Mouse (Mus musculus) brain, embryonic 14.5 days (tissue): ENCODE measurements around the gene Kcnq1. TPM values are rescaled to one million over a fixed set of nuclear protein-coding genes. Genes with fewer than 3 reads are reported as not detected.

Experiments
- DNase-seq: peaks from one replicate; pipeline ENCODE4 v3.0.0-alpha.2; 2011; ENCODE audit warnings: low read depth
- CTCF ChIP-seq: fragments of 200-500 bp; IDR thresholded peaks from 2 replicates; pipeline ENCODE4 v1.5.1; 2012; ENCODE audit warnings: inconsistent platforms, mild to moderate bottlenecking, moderate library complexity, borderline replicate concordance; ENCODE audit not compliant: insufficient read depth, insufficient read length; ENCODE audit errors: extremely low read depth
- POLR2A ChIP-seq: fragments of 200-500 bp; IDR thresholded peaks from 2 replicates; pipeline ENCODE4 v1.6.1; 2012; ENCODE audit warnings: mild to moderate bottlenecking, inconsistent platforms, borderline replicate concordance; ENCODE audit not compliant: poor library complexity, insufficient read depth, insufficient read length, severe bottlenecking; ENCODE audit errors: extremely low read depth
- polyA plus RNA-seq: library from polyadenylated mRNA; depleted of rRNA; stranded (reverse); fragments of >200 nt; gene quantifications from 2 replicates; pipeline ENCODE4 v1.2.3, GENCODE M21; 2012

Kcnq1 gene
- polyA plus RNA-seq, 1 experiment: 1.2 TPM

DNA sequence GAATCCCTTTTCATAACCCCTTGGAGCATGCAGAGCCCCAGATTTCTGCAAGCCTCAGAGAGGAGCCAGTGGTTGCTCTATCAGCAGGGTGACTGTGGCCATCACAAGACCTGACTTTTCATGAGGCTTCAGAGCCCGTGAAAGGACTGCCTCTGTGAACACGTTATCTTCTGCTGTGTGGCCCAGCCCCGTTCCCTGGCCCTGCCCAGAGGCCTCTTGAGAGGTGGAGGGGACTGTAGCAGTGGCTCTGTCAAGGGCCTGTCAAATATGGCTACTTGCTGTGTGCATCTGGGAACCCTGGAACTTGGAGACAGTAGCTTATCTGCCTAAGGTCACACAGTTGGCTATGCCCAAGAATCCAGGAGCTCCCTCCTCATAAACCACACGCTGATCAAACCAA, 5.6 kb downstream of the Kcnq1 start:
- no peak for DNase-seq
- TF ChIP-seq CTCF (no peak), POLR2A (no peak)

DNA sequence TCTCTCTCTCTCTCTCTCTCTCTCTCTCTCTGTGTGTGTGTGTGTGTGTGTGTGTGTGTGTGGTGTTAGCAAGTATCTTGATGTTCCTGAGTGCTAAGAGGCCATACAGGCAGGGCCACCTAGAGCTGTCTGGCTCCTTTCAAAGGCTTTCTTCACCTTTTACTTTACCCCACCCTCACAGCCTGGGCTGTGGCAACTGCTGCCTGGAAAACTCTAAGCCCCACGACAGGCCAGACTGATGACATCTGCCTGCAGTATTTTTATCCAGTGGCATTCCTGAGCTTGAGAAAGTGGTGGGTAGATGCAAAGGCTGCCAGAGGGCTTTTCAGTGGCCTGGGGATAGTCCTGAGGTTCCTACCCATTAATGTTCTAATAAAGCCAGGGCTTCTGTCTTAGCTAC, 6.2 kb downstream of the Kcnq1 start:
- DNase-seq: no peak
- TF ChIP-seq POLR2A (no peak), CTCF (no peak)

DNA sequence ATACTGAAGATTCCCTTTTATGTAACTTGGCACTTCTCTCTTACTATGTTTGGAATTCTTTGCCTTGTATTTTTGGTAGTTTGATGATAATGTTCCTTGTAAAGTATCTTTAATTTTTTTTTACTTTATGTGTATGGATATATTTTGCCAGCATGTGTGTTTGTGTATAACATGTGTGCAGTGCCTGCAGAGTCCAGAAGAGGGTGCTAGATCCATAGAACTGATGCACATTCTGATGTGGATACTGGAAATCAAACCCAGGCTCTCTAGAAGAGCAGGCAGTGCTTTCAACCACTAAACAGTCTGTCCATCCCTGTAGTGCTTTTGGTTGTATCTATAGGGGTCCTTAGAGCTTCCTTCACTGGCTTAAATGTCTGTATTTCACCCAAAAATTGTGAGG, 8.6 kb downstream of the Kcnq1 start:
- DNase-seq: no peak
- no peak for TF ChIP-seq POLR2A
- TF ChIP-seq CTCF: no peak

DNA sequence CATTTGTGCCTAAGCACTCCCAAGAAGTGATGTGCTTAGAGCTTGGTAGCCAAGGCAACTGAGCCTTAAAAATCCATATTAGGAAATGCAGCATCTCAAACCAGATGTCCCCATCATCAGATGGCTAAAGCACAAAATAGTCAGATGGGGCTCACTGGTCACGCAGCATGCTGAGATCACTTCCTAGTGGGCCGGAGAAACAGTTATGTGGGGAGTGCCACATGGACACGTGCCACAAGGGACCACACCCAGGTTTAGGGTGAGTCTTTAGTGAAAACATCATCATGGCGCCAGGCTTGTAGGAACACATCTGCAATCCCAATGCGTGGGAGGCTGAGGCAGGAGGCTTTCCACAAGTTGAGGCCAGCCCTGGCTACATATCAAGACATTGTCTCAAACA, 10.4 kb downstream of the Kcnq1 start:
- no peak for TF ChIP-seq CTCF
- no peak for TF ChIP-seq POLR2A
- DNase-seq: no peak

DNA sequence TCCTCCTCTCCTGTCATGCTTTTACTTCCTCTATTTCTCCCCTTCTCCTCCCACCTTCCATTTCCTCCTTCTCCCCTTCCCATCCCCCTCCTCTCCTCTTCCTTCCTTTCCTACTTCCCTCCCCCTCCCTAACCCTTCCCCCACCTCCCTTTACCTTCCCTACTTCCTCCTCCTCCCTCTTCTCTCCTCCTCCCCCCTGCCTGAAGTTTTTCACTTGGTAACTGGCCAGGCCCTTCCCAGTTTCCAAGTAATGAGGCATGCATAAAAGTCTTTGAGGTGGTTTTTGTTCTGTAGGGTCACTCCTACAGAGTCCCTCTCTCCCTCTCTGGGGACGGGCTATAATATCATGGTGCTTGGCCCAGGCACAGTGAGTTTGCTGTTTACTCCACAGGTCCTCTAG, 13.2 kb downstream of the Kcnq1 start:
- TF ChIP-seq CTCF: no peak
- TF ChIP-seq POLR2A: no peak
- DNase-seq: peak; percentile 21

DNA sequence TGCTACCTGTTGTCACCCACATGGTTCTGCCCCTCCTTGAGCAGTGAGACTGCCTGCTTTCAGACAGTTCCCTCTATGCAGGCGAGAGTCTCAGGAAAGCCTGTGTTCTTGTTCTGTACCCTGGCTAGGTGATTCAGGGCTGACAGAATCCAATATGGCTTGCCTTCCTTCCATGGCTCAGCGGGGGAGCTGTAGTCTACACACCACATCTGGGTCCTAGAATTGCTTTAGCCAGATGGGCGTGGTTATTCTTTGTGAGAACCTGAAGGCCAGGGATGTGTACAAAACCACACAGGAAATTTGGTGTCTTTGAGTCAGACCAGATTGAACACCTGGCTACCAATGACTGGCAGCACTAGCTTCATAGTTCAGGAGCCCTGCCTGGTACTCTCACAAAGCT, 13.7 kb downstream of the Kcnq1 start:
- no peak for DNase-seq
- TF ChIP-seq POLR2A (no peak), CTCF (no peak)

DNA sequence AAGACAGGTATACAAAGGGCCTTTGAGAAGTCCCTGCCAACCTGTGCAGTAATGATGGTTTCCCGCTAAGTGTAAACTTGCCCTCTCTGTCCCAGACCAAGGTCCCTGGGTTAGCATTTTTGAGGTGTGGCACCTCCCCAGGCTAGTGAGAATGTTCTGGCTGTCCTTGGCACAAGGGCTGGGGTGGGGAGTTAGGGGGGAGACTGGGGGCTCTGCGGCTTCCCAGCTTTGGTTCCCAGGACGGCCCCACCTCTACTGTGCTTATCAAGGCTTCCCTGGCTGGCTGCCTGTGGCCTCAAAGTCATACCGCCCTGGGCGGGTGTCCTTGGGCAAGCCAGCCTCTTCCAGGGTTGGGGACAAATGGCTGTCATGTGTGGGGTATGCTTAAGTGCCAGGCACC, 16.0 kb downstream of the Kcnq1 start:
- no peak for TF ChIP-seq CTCF
- TF ChIP-seq POLR2A: no peak
- no peak for DNase-seq

DNA sequence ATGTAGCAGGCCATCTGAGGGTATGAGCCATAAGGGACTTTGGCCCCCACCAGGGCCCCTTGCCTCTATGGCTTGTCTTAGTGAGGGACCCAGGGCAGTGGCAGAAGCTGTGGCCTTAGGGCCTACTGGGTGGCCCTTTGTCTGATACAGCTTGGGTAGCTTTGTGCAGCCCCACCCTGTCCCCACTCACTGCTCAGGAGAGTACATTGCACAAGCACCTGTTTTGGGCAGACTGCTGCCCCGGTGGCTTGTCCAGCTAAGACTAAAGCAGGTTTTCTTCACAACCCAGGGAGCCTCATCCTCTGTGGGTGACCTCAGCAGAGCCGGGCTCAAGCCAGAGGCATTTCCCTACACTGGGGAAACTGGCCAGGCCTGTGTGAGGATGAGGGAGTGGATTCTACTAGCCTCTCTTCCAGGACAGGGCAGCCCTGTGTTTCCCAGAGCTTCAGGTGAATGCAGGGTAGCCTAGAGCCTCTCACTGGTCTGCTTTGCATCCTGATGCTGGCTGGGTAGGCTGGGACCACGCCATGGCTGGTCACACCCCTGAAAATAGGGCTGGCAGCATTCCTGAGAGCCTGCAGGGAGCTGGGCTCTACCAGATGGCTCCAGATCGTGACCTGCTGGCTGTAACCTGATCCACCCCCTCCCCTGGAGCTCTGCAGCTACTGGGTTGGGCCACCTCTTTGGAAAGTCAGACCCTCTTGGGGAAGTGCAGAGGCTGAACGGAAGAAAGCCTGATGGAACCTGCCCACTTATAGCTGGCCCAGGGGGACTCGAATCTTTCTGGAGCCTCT, 17.9 kb downstream of the Kcnq1 start:
- TF ChIP-seq CTCF (no peak), POLR2A (no peak)
- DNase-seq: peak; percentile 65

DNA sequence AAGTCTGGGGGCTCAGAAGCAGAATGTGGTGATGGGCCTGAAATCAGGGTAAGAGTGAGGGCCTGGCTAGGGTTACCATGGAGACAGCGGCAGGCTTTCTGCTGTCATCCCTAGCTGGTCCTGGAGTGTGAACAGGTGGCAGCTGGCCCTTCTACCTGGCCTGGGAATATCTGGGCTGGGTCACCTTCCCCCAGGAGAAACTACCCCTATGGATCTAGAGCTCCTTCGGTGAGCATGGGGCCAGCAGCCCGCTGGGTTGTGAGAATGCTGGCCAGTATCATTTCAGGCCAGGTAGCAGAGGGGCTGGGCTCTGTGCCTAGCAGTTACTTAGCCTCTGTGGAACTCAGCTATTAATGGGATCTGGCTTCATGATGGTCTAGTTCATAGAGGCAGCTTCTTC, 18.7 kb downstream of the Kcnq1 start:
- TF ChIP-seq POLR2A (no peak), CTCF (no peak)
- DNase-seq: no peak

DNA sequence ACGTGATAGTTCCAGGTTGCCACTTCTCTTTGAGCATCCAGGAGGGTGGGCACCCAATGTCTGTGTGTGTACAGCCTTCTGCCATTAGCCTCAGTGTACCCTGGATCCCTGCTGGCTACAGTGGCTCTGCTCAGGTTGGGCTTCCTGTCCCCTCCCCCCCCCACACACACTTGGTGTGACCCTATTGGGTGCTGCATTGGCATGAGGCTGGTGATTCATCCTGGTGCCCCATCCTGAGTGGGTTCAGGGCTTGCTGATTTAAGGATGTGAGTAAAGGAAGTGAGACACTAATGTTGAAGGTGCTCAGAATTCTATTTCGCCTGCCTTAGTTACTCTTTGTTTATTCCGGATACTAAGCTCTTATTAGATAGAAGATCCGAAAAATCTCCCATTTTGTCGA, 26.7 kb downstream of the Kcnq1 start:
- no peak for DNase-seq
- TF ChIP-seq CTCF: no peak

DNA sequence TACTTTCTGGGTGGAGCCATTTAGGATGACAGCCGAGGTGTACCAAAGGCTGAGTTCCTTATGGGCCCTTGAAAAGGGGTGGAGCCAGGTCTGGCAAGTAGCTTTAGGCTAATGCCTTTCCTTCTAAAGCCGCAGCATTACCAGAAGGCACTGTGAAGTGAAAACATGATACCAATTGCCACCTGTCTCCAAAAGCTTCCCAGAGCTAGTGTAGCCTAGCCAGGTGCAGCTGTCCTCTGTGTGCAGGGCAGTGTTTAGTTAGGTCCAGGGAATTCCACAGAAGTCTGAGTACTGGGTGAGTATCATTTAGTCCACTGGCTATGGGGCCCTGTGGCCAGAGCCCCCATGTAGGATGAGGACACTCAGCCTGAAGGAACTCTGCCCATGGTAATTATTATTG, 30.0 kb downstream of the Kcnq1 start:
- TF ChIP-seq POLR2A (no peak), CTCF (no peak)
- DNase-seq: no peak

DNA sequence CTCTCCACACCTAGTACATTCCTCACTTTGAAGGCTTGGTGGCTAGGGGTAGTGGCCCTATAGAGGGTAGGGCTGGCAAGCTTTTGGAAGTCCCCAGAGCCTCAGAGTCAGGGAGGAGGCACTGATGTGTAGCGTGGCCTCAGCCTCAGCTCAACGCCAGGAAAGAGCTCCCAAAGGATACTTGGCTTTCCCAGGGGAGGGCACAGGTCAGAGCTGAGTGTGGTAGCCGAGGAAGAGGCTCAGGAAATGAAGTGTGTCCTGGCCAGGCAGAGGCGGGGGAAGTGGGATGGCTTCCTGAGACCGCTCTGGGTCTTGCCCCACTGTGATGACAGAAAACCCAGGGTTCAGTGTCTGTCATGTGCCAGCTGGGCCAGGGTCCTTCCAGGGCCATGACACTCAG, 30.4 kb downstream of the Kcnq1 start:
- TF ChIP-seq POLR2A (no peak), CTCF (no peak)
- no peak for DNase-seq

DNA sequence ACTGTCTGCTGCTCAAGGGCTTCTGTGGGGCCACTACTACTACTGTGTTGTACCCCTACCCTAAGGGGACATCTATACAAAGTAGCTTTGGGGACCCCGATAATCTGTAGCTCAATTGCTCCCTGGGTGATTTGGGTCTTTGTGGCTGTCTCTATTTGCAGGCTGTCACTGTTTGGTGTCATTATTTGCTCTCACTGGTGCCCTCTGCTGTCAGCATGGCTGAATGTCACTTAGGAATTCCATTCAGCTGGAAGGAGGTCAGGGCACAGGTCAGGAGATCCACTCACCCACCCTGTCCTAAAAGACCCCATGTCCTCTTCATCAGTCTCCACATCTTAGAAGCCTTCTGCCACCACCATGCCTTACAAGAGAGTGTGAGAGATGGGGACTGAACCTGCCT, 32.6 kb downstream of the Kcnq1 start:
- peak; percentile 53 for DNase-seq
- TF ChIP-seq POLR2A (no peak), CTCF (peak; percentile 70; the same call in 1 of the 2 replicates)

DNA sequence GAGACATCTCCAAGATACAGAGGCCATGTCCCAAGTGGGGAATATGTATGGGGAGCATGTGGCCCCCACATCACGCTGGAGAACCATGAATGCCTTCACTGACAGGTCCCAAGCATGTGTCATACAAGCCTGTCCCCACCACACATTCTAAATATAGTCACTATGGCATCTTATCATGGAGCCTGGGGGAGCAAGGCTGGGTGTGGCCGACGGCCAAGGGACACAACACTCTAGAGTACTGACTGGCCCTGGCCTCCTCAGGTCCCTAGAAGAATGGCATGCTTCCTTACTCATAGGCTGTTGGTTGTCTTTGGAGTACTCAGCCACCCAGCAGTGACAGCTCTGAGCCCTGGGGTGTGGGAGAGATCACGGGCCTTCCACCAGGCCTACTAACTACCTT, 33.8 kb downstream of the Kcnq1 start:
- no peak for TF ChIP-seq POLR2A
- TF ChIP-seq CTCF: no peak
- no peak for DNase-seq

DNA sequence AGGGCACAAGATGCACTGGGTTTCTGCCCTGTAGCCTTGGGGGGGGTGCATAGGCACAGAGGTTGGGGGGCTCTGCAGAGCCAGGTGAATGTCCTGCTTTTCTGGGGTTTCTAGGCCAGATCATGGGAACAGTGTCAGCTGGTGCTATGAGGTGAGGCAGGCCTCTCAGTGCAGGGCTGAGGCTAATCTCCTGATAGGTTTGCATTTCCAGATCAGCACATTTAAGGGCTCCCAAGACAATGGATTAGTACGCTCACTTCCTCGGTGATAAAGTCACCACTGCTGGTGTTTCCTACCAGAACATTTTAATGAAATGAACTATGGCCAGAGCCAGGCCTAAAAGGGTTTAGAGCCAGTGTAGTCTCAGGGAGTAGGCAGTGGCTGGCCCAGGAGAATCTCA, 36.5 kb downstream of the Kcnq1 start:
- TF ChIP-seq CTCF (no peak), POLR2A (no peak)
- no peak for DNase-seq

DNA sequence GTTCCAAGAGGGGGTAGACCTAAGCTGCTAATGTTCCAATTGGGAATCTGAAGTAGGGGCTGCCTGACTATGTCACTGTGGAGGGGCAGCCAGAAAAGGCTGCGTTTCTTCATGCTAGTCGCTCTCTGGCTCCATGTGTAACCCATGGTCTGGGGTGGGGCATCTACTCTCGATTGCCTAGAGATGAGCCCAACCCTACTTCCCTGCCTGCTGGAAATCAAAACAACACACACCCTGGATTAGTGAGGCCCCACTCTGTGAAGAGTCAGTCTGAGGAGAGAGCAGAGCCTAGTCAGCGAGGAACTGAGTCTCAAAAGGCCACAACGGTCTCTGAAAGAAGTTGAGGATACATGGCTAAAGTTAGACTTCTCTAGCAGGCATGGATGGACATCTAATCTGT, 40.9 kb downstream of the Kcnq1 start:
- no peak for DNase-seq

More for the DNA sequence above, 40.9 kb downstream of the Kcnq1 start:
- TF ChIP-seq POLR2A: no peak
- TF ChIP-seq CTCF: no peak
